Mouse (Mus musculus) myocyte (in vitro differentiated cells): ENCODE measurements around the gene Gsc.

ENCODE experiments used
- CEBPB ChIP-seq: IDR thresholded peaks from 2 replicates; pipeline ENCODE4 v1.6.1; 2011; ENCODE audit warnings: mild to moderate bottlenecking, moderate library complexity; ENCODE audit not compliant: poor library complexity, insufficient read depth, severe bottlenecking
- MAX ChIP-seq: IDR thresholded peaks from one replicate; pipeline ENCODE4 v1.6.1; 2011; ENCODE audit warnings: low read depth, mild to moderate bottlenecking, control low read depth
- MYOD1 ChIP-seq, 3 experiments: IDR thresholded peaks; one replicate each; pipeline ENCODE4 v1.6.1; 2011; ENCODE audit warnings: control low read depth in 2 of 3, low read depth in 2 of 3, mild to moderate bottlenecking in 2 of 3, moderate library complexity in 1 of 3; ENCODE audit not compliant: insufficient read length in 2 of 3, control insufficient read depth in 1 of 3
- POLR2A ChIP-seq: IDR thresholded peaks from one replicate; pipeline ENCODE4 v1.6.1; 2011; ENCODE audit warnings: low read depth, mild to moderate bottlenecking, control low read depth, moderate library complexity; ENCODE audit not compliant: insufficient read length
- TCF12 ChIP-seq: IDR thresholded peaks from one replicate; pipeline ENCODE4 v1.6.1; 2011; ENCODE audit warnings: mild to moderate bottlenecking, control low read depth; ENCODE audit not compliant: poor library complexity, insufficient read depth, severe bottlenecking
- USF1 ChIP-seq: IDR thresholded peaks from one replicate; pipeline ENCODE4 v1.6.1; 2011; ENCODE audit warnings: low read depth, mild to moderate bottlenecking, control low read depth, moderate library complexity

DNA sequence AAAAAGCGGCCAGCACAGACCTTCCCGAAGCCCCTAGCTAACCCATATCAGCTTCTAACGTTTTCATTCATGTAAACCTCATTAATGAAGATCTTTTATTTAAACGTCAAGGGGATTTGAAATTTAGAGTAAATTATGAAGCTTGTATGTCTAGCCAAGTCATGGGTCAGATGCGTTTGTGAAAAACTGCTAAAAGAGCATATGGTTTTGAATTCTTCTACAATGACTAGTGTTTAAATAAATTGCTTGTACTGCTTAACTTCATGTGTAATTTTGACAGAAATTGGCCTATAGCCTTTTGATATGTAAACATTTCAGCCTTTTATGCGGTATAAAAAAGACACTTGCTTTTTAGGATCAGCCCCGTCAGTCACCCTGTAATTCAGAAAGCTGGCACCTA lies 4.4 kb upstream of the Gsc start:
- no peak for TF ChIP-seq MAX
- no peak for TF ChIP-seq POLR2A
- TF ChIP-seq CEBPB = no peak
- no peak for TF ChIP-seq TCF12
- no peak for TF ChIP-seq USF1
- no peak for TF ChIP-seq MYOD1 (IDR thresholded peaks at IDR 0.05; ENCODE audit: control insufficient read depth in 1 of 3, insufficient read length in 2 of 3, low read depth in 2 of 3)
